Mouse (Mus musculus): ENCODE measurements around the gene Sgms1. TPM values are rescaled to one million over a fixed set of nuclear protein-coding genes. Genes with fewer than 3 reads are reported as not detected.

Gene Sgms1
- polyA plus RNA-seq, 1 experiment = 5.3 TPM

- Histone ChIP-seq H3ac (ENCODE audit: control insufficient read depth, insufficient read length, low read depth) (no peak overlapping the region), H3K79me2 (ENCODE audit: control insufficient read depth, insufficient read depth) (no peaks in the 10 kb centered on the region), H3K79me3 (ENCODE audit: low read depth) (peaks cover 3% of the 10 kb centered on the region), H3K27me3 (ENCODE audit: control insufficient read depth, insufficient read depth, insufficient read length) (no peaks in the 10 kb centered on the region), H3K36me3 (ENCODE audit: control insufficient read depth, insufficient read depth) (no peaks in the 10 kb centered on the region), H3K4me3 (ENCODE audit: insufficient read depth, poor library complexity, severe bottlenecking) (no peak overlapping the region)
- TF ChIP-seq MYOD1 (IDR thresholded peaks at IDR 0.05; ENCODE audit: control insufficient read depth, insufficient read length, low read depth) = no peak
- no peak for TF ChIP-seq CEBPB (IDR thresholded peaks at IDR 0.05; ENCODE audit: low read depth)
- no peak for TF ChIP-seq FOSL1 (IDR thresholded peaks at IDR 0.05; ENCODE audit: insufficient read depth, low read length, poor library complexity, severe bottlenecking)
- TF ChIP-seq USF1 (IDR thresholded peaks at IDR 0.05; ENCODE audit: low read depth) = no peak
- TF ChIP-seq MYOG (IDR thresholded peaks at IDR 0.05; ENCODE audit: control insufficient read depth, extremely low read depth, insufficient read length) = no peak
- no peak for TF ChIP-seq CTCF (IDR thresholded peaks at IDR 0.05; ENCODE audit: control insufficient read depth, insufficient read depth, insufficient read length)
- no peak for TF ChIP-seq MAX (IDR thresholded peaks at IDR 0.05)
These were observed 110.1 kb downstream of the Sgms1 start for GRCm38 (mm10) chr19:32279400-32279799.

DNA sequence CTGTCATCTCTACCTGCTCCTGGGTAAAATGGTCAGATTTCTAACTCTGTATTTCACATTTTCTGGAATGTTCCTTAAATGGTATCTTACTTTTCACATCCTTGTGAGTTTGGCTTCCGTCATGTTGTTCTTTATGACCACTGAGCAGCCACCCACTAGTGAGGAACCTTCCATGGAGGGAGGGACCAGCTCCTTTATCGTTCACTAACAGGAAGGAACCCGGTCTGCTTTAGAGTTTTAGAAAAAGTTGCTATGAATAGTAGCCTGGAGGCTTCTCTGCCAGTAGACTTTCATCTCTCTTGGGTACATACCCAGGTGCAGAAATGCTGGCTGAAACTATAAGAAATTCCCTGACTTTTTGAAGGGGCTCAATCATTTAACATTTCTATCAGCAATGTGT lies 111.6 kb downstream of the Sgms1 start:
- no peak overlapping the region for H3K4me3 ChIP-seq (ENCODE audit: insufficient read depth, poor library complexity, severe bottlenecking)
- H3K27me3 ChIP-seq (ENCODE audit: control insufficient read depth, insufficient read depth, insufficient read length) = no peaks in the 10 kb centered on the region
- no peaks in the 10 kb centered on the region for H3K79me2 ChIP-seq (ENCODE audit: control insufficient read depth, insufficient read depth)
- no peaks in the 10 kb centered on the region for H3K36me3 ChIP-seq (ENCODE audit: control insufficient read depth, insufficient read depth)
- TF ChIP-seq CEBPB (IDR thresholded peaks at IDR 0.05; ENCODE audit: low read depth) (no peak), USF1 (IDR thresholded peaks at IDR 0.05; ENCODE audit: low read depth) (no peak), FOSL1 (IDR thresholded peaks at IDR 0.05; ENCODE audit: insufficient read depth, low read length, poor library complexity, severe bottlenecking) (no peak), MAX (IDR thresholded peaks at IDR 0.05) (no peak), CTCF (IDR thresholded peaks at IDR 0.05; ENCODE audit: control insufficient read depth, insufficient read depth, insufficient read length) (no peak), MYOD1 (IDR thresholded peaks at IDR 0.05; ENCODE audit: control insufficient read depth, insufficient read length, low read depth) (no peak), MYOG (IDR thresholded peaks at IDR 0.05; ENCODE audit: control insufficient read depth, extremely low read depth, insufficient read length) (no peak)
- no peak overlapping the region for H3ac ChIP-seq (ENCODE audit: control insufficient read depth, insufficient read length, low read depth)
- peaks cover 3% of the 10 kb centered on the region for H3K79me3 ChIP-seq (ENCODE audit: low read depth)

- H3K27me3 ChIP-seq (ENCODE audit: control insufficient read depth, insufficient read depth, insufficient read length) = no peaks in the 10 kb centered on the region
- peaks cover 3% of the 10 kb centered on the region for H3K79me3 ChIP-seq (ENCODE audit: low read depth)
- no peak overlapping the region for H3ac ChIP-seq (ENCODE audit: control insufficient read depth, insufficient read length, low read depth)
- no peaks in the 10 kb centered on the region for H3K79me2 ChIP-seq (ENCODE audit: control insufficient read depth, insufficient read depth)
- no peak overlapping the region for H3K4me3 ChIP-seq (ENCODE audit: insufficient read depth, poor library complexity, severe bottlenecking)
- no peaks in the 10 kb centered on the region for H3K36me3 ChIP-seq (ENCODE audit: control insufficient read depth, insufficient read depth)
- TF ChIP-seq MYOG (IDR thresholded peaks at IDR 0.05; ENCODE audit: control insufficient read depth, extremely low read depth, insufficient read length) = no peak
These were observed 112.2 kb downstream of the Sgms1 start for GRCm38 (mm10) chr19:32277287-32277686.

- Histone ChIP-seq H3K36me3 (ENCODE audit: control insufficient read depth, insufficient read depth) (no peaks in the 10 kb centered on the region), H3K27me3 (ENCODE audit: control insufficient read depth, insufficient read depth, insufficient read length) (no peaks in the 10 kb centered on the region), H3K79me2 (ENCODE audit: control insufficient read depth, insufficient read depth) (no peaks in the 10 kb centered on the region), H3K4me3 (ENCODE audit: insufficient read depth, poor library complexity, severe bottlenecking) (no peak overlapping the region), H3ac (ENCODE audit: control insufficient read depth, insufficient read length, low read depth) (no peak overlapping the region), H3K79me3 (ENCODE audit: low read depth) (peaks cover 3% of the 10 kb centered on the region)
- TF ChIP-seq CEBPB (IDR thresholded peaks at IDR 0.05; ENCODE audit: low read depth) (no peak), MYOD1 (IDR thresholded peaks at IDR 0.05; ENCODE audit: control insufficient read depth, insufficient read length, low read depth) (no peak), MYOG (IDR thresholded peaks at IDR 0.05; ENCODE audit: control insufficient read depth, extremely low read depth, insufficient read length) (no peak), USF1 (IDR thresholded peaks at IDR 0.05; ENCODE audit: low read depth) (no peak), CTCF (IDR thresholded peaks at IDR 0.05; ENCODE audit: control insufficient read depth, insufficient read depth, insufficient read length) (no peak), FOSL1 (IDR thresholded peaks at IDR 0.05; ENCODE audit: insufficient read depth, low read length, poor library complexity, severe bottlenecking) (no peak), MAX (IDR thresholded peaks at IDR 0.05) (no peak)
These were observed 112.7 kb downstream of the Sgms1 start for GRCm38 (mm10) chr19:32276817-32277216.

- H3K79me2 ChIP-seq (ENCODE audit: control insufficient read depth, insufficient read depth) = no peaks in the 10 kb centered on the region
- TF ChIP-seq MYOG (IDR thresholded peaks at IDR 0.05; ENCODE audit: control insufficient read depth, extremely low read depth, insufficient read length) = no peak
- no peak for TF ChIP-seq USF1 (IDR thresholded peaks at IDR 0.05; ENCODE audit: low read depth)
- TF ChIP-seq MYOD1 (IDR thresholded peaks at IDR 0.05; ENCODE audit: control insufficient read depth, insufficient read length, low read depth) = no peak
- TF ChIP-seq MAX (IDR thresholded peaks at IDR 0.05) = no peak
- no peak for TF ChIP-seq CTCF (IDR thresholded peaks at IDR 0.05; ENCODE audit: control insufficient read depth, insufficient read depth, insufficient read length)
- no peak for TF ChIP-seq CEBPB (IDR thresholded peaks at IDR 0.05; ENCODE audit: low read depth)
- no peak for TF ChIP-seq FOSL1 (IDR thresholded peaks at IDR 0.05; ENCODE audit: insufficient read depth, low read length, poor library complexity, severe bottlenecking)
- peaks cover 3% of the 10 kb centered on the region for H3K79me3 ChIP-seq (ENCODE audit: low read depth)
- no peak overlapping the region for H3K4me3 ChIP-seq (ENCODE audit: insufficient read depth, poor library complexity, severe bottlenecking)
- H3K27me3 ChIP-seq (ENCODE audit: control insufficient read depth, insufficient read depth, insufficient read length) = no peaks in the 10 kb centered on the region
- H3K36me3 ChIP-seq (ENCODE audit: control insufficient read depth, insufficient read depth) = no peaks in the 10 kb centered on the region
- no peak overlapping the region for H3ac ChIP-seq (ENCODE audit: control insufficient read depth, insufficient read length, low read depth)
These were observed 113.3 kb downstream of the Sgms1 start for GRCm38 (mm10) chr19:32276263-32276662.

Data from C2C12 (cell line).